Mouse (Mus musculus) adrenal gland, adult 8-10 months (tissue): Measurements from ENCODE around the gene Sp6. TPM values are rescaled to one million over a fixed set of nuclear protein-coding genes. Genes with fewer than 3 reads are reported as not detected.

Experiments
- DNase-seq: peaks from one replicate; pipeline ENCODE4 v3.0.0; 2022
- total RNA-seq, 4 experiments: library from RNA; stranded (reverse); gene quantifications; 2 replicates each; pipeline ENCODE4 v1.2.4; 2022

Sp6 gene
- total RNA-seq, 4 experiments from 2014 or later = 0.28 to 0.94 (median 0.61) TPM

DNA sequence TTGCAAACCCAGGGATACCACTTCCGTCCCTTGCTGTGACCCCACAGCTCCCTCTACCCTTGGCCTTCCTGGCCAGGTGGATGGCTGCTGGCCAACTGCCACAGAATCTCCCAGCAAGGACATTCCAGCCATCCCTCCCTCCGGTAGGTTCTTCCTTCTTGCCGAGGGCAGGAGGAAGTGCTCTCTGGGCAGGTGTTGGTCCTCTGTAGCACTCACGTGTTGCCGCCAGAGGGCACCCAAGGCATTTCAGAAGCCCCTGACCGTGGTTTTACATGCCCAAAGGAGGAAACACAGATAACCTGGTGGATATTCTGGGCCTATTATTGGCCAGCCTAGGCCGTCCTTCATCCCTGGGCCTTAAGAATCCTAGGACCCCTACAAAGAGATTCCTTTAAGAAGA is 30.8 kb upstream of the Sp6 start:
- peak; percentile 67 for DNase-seq

DNA sequence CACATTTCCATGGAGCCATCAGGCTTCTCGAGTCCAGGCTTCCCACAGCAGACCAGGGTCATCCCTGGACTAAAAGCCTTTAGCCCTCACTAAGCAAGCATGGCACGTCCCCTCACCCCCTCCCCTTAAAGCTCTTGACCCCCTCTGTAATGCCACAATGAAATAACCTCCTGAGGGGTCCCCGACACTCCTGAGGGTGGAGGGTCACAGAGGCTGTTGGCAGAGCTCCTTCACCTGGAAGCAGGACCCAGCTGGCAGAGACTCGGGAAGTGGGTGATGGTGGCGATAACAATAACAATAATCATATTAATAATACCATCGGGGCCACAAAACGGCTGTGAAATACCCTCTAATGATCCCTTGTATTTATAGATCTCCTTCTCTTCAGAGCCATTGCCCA is 30.3 kb upstream of the Sp6 start, which contains the start of gene Sp2:
Sp2 (minus strand) TSS at position 101 of the 400 bp plus-strand sequence.
- no peak for DNase-seq

DNA sequence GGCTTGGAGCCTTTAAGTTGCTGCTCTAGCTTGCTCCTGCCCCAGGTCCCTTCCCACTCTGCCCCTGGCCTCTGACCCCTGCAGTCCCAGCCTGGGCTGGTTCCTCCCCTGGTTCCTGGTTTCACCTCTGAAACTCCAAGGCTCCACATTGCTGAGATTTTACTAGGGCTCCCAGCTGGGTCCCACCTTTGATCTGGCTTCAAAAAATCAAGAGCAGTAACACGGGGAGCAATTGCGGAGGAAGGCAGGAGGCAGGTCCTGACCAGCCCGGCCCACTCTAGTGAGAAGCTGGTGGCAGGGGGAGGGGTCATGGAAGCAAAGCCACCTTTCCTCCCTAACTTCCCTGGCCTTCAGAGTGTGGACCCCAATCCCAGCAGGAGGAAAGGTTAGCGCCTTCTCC is 28.3 kb upstream of the Sp6 start:
- no peak for DNase-seq

DNA sequence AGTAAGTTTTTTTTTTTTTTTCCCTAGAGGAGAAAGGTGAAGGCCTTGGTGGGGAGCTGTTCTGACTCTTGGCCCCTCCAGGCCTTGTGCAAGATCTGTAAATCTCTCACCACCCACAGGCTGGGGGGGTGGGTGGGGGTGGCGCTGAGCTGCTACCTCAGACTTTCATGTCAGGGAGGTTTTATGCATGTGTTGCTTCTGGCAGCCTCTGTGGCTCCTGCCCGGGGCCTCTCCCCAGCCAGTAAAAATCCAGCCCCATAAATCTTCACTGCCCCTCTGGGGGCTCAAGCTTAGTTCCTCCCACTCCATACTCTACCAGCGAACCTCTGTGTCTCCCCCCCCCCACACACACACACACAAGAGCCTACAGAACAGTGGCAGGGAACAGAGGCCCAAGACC is 26.7 kb upstream of the Sp6 start:
- no peak for DNase-seq

DNA sequence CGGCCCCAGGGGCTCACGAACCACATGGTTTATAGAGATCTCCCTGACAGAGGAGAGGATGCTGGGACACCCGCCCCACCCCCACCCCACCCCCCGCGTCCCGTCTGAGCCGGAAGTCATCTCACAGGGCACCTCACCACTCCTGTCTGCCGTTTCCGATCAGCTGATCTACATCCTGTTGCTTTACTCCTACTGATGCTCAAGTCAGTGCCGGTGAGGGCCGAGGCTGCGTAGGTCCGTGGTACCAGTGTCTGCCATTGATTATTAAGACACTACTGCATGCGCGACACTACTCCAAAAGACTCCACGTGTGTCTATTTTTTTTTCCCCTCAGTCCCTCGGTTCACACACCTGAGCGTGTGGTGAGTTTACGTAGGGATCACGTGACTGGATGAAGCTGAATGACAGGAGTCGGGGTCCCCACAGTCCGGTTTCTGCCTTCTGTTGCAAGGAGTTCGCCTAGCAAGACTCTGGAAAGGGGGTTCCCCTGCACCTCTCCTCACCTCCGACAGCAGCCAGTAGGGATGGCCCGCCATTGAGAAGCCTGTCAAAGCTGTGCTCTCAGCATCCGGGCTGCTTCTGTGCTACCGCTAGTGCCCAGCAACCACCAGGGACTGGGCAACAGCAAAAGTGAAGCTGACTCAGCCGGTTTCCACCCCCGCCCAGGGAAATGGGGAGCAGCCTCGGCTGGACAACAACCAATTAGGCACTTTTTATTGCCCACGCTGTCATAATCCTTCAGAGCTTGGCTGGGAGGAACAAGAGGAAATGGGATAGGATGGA is 25.1 kb upstream of the Sp6 start:
- no peak for DNase-seq

DNA sequence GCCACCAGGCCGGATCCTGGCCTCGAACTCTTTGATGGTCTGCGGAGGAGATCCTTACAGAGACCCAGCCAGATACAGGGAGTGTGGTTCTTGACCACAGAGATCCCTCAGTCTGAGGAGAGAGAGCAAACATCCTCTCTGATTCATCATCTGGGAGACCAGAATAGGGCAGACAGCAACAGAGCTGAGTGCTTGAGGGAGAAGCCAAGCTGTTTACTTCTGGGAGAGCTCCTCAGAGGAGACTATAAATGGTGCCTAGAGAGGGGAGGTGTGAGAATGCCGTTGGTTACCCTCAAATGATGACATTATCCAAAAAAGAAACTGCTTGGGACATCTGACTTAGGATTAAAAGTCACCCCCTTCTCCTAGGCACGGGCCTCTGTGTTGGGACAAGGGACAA is 21.7 kb upstream of the Sp6 start:
- no peak for DNase-seq

DNA sequence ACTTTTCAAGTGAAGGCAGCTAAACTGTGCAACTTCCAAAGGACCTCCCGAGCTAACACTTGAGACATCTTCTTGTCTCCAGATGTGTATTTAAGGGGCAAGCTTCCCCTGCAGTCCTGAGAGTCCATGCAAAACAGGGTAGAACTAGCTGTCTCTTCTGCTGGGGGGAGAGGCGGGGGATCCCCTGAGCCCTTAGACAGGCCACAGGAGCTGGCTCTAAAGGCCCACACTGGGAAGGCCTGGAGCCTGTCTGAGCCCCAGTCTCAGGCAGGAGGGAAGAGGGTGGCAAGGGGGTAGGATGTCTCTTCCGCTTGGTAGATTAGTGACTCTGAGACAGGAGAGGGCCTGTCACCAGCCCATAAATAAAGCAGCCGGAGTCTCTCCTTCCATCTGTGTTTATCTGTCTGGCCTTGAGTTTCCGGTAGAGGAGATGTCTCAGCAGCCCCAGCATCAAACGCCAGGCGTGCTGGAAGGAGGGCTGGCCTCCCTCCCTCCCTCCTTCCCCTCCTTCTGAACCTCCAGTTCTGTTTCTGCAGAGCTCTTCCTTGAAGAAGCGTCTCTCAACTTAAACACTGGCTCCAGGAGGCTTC is 20.4 kb upstream of the Sp6 start:
- no peak for DNase-seq

DNA sequence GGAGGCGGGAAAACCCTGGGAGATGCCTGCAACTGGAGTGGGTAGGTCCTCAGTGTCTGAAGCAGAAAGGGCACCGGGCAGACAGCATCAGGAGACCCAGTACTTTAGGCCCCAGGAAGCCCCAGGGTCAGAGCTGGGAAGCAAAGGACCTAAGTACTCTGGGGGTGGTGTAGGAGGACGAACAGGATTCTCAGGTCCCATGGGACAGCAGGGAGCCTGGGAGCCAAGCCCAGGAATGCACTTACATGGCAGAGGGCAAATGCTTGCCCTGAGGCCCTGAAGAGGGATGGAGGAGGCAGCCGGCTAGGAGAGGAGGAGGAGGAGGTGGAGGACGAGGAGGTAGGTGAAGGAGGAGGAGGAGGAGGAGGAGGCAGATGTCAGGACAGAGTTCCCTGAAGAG is 18.2 kb upstream of the Sp6 start:
- DNase-seq = no peak

DNA sequence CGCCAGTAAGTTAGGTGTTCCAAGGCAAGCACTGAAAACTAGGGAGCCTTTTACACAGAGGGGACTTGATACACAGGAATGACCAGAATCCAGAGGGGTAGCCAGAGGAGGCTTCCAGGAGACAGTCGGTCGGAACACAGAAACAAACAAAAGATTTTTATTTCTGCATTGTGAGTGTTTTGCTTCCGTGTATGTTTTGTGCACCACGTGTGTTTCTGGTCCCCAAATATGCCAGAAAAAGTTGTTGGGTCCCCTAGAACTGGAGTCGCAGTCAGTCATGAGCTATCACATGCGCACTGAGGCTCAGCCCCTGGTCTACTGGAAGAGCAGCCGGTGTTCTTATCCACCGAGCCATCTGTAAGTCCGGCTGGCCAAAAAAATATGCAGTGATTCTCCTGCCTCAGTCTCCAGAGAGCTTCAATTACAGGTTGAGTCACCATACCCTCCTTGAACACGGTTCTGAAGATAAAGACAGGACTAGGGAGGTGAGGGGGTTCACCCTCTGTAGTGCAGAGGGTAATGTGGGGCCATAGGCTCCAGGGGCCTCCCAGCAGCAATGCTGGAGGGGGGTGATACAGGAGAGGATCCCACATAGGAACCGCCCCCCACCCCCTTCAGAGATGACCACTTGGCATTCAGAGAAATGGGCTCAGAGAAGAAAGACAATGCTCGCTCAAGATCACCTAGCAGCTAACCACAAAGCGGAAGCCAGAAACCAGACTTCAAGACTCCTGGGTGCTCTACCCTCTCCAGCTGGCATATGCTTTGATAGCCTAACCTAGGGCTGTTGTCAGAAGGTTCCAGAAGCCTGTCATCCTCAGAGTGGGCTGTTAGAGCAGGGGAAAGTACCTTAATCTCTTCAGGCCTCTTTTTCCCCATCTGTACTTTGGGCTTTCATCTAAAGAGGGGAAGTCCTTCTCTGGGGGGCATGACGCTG is 17.1 kb upstream of the Sp6 start:
- no peak for DNase-seq

DNA sequence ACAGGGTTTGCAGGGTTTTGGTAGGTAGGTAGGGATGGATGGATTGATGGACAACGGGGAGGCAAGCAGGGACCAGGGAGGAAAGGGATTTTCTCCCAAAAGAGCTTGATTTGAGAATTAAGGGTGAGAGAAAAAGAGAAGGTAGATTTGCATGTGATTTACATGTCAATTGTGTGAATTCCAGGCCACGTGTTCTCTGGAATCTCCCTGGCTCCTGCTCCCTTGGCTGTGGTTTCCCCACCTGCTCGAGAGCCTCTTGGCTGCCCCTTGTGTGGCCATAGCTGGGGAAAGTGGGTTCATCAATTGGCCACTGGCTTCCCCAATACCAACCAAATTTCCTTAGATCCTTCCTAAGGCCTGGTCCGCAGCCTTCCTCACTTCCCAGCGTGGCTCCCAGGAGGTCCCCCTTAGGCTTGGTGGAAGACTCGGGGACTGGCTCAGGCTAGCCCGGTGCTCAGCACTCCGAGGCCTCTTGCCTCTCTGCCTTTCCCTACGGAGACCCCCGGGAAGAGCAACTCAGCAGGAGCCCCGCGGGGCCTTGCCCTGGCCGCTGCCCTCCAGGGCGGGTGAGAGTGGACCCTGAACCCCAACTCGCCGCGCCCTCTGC is 16.3 kb upstream of the Sp6 start:
- DNase-seq = no peak

DNA sequence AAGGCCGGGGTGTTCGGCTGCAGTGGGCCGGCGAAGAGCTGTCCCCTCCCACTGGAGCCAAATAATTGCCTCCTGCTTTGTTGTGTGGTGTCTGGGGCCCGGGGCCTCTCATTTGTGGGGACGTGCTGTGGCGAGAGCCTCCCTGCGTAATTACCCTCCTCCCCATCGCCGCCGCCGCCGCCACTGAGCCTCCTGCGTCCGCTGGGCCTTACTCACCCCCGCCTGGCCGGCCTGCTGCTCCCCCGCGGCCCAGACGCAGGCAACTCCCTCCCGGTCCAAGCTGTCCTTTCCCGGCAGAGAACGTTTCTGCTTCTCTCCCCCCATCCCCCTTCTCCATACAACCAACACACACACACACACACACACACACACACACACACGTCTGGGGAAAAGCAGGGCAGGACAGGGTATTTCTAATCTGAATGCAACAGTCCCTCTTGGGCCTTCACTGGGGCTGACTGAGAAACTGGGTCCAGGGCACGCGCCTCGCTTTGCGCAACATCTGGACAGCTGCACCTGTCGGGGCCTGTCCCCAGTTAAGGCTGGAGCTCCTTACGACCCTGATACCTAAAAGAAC is 15.7 kb upstream of the Sp6 start:
- no peak for DNase-seq

DNA sequence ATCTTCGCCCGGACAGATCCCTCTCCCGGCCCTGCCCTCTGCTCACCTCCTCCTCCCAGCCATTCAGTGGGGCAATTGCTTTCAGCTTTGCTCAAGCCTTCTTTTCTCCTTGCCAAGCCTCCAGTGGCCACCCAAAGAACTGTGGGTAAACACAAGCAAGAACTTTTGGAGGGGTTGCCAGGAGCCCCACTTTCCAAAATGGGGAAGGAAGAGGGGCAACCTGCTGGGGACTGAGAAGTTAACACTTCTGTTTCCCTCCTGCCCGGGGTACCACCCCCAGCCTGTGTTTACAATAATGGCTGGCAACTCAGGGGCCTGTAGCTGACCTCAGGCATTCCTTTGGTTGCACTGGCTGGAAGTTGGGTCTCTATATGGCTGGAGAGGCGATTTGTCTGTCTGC is 10.0 kb upstream of the Sp6 start:
- no peak for DNase-seq

DNA sequence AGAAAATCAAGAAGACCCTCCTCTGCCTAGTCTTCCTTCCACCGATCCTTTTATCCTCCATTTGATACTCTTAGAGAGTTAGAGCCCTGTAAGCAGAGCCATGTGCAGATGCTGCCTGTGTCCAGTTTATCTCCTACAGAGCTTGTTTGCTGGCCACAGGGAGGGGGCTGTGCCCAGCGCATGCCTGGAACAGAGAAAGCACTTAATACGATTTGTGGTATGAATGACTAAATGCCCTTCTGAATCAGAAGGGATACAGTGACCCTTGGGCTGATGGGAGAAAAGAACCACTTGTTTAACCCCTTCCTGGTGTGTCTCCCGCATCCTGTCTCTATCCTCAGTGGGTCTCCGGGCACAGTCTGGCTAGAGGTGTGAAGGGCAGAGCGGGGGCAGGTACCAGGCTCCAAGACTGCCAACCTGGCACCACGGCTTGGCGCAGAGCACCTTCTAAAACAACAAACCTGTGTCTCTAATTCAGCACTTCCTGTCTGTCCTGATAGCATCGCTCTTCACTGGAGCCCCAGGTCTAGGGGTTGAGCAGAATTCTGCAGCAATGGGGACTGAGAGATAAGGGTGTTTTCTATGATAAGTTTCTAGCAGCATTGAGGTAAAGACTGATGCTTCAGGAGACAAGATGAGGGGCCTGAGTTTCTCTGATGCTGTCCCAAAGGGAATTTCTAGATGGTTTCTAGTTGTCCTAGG is 6.0 kb upstream of the Sp6 start:
- no peak for DNase-seq

DNA sequence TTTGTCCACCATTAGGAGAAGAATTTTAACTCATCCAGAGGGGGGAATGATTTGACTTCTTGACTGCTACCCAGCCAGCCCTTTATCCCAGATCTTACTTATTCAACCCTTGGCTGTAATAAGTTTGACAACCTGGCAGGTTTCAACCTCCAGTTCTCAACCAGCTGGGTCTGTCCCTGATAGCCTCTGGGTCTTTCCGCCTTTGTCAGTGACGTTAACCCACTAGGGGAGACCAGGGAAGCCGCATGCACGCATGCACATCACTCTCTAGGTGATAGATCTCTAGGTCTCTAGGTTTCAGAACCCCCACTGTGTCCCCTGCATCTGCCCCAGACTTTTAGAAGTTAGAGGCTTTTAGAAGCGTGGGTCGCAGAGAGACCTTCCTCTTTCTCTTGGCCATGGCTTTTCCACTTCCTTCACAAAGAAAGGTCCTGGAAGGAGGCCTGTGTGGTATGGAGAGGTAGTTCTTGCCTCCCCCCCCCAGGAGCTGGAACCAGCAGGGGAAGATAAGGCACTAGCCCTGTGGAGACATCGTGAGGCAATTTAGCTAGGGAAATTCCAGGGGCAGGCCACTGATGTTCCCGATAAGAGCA is 3.9 kb upstream of the Sp6 start:
- no peak for DNase-seq

DNA sequence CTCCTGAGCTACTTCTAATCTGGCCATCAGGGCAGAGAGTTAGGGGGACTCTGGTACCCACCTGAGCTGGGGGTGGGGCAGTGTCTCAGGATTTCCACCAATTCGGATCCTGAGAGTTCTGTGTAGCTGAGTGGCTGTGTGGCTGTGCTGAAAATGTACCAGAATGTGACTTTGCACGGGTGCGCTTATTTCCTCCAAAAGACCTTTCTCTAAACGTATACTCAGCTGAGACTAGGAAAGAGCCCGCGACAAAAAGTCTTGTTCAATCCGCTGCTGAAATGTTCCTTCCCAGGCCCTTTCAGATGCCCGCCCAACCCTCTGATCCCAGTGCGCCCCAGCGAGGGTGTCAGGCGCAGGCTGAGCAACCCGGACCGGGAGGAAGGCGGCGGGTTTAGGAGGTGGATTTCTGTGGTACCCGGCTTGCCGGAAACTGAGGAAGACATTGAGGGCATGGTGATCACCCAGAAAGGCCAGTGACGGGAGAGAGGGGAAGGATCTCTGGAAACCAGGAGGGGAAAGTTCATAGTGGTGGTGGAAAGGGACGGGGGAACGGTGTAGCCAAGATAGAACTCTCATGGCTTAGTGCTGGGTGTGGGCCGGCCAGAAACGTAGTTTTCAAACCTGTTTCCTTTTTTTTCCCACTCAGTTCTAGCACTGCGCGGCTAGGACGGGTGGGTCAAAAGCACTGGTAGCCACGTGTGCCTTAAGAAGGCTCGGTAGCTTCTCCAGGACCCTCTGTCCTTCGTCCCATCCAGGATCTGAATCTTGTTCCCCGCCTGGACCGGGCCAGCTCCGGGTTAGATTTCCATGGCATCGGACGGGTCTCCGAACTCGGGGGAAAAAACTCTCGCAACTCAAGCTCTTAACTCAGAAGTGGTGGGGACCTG is 4.7 kb downstream of the Sp6 start:
- DNase-seq = no peak

DNA sequence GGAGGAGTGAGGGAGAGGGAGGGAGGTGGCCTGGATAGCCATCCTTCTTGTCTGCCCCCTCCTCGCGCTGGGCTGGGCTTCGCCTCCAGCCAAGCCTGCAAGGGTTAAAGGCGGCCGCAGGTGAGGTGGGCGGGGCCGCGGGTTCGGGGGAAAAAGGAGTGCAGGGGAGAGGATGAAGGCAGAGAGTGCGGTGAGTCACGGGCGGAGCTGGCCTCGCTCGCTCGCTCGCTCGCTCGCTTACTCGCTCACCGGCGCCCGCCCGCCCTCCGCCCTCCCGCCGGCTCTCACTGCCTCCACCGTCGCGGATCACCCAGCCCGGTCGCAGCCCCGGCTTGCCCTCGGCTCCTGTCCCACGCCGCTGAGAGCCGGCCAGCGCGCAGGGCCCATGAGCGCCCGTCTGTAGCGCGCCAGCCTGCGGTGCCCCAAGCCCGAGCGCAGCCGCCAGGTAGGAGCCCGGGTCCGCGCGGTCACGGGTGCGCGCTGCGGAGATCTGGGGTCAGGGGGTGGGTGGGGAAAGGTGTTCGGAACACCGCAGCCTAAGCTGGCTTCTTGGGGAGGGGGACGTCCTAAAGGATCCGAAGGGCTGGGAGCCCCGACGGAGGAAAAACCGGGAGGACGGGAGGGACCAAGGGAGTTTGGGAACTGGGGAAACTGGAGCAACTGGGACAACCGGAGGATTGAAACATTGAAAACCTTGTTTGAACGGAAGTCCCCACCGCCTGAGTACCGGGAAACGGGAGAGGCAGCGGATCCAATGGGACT is 5.6 kb downstream of the Sp6 start:
- DNase-seq = no peak

DNA sequence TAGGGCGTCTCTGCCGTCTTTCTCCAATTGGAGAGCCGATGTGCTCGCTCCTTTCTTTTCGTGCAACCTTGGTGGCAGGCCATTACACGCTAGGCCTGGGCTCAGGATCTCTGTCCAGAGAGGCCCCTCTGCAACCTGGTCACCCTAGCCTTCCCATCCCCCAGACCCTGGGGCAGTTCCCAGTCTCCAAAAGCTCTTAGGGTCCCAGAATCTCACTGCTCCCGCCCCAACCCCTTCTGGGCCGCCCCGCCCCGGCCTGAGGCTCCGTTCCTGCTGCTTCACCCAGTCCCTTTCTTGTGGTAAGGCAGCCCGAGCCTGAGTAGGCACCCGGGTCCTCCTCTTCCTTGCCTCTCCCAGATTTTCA is 6.1 kb downstream of the Sp6 start:
- DNase-seq = no peak

DNA sequence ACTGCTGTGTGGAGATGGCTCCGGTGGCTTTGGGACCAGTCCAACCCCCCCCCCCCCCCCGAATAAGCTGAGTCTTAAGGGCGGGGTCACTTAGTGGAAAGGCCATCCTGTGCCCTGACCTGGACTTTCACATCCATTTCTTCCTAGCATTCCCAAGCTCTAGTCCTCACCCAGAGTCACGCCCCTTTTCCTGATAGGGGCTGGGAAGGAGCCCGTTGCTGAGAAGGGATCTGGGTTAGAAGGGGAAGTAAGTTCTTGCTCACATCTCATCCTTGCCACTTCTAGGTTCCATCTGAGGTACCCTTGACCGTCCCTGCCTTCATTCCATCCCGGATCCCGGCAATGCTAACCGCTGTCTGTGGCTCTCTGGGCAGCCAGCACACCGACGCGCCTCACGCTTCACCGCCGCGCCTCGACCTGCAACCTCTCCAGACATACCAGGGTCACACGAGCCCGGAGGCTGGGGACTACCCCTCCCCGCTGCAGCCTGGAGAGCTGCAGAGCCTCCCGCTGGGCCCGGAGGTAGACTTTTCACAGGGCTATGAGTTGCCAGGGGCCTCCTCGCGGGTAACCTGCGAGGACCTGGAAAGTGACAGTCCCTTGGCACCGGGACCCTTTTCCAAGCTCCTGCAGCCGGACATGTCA is 8.0 kb downstream of the Sp6 start:
- DNase-seq = no peak

DNA sequence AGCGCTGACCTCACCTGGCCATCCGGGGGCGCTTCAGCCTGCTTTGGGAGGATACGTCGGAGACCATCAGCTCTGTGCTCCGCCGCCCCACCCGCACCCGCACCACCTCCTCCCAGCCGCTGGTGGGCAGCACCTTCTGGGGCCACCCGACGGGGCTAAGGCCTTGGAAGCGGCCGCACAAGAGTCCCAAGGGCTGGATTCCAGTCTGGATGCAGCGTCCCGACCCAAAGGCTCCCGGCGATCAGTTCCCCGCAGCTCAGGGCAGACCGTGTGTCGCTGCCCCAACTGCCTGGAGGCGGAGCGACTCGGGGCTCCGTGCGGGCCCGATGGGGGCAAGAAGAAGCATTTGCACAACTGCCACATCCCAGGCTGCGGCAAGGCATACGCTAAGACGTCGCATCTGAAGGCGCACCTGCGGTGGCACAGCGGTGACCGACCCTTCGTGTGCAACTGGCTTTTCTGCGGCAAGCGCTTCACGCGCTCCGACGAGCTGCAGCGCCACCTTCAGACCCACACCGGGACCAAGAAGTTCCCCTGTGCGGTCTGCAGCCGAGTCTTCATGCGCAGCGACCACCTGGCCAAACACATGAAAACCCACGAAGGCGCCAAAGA is 8.8 kb downstream of the Sp6 start:
- DNase-seq = peak; percentile 50
